ENCODE assay signal across 8 mouse cellular contexts in the genomic region with DNA sequence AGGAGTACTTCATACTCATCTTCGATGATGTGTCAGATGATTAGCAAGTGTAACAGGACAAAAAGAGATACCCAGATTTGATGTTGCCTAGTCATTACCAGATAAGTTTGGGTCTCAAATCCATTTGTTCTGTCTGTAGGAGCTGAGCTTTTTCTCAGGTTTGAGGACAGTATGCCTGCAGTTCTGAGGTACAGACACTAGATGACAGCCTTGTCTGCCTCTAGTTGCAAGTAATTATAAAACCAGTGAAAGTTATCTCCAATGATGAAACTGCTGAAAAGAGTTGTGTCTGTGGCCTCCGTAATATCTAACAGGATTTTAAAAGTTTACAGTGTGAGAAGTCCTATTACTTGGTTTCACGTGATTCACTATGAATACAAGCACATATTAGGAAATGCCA.
DNase-seq lines count a peak whose midpoint lies in the region; ATAC-seq and TF ChIP-seq lines count a peak whose summit lies in the region.

No protein-coding gene starts in this region.

- DNase-seq in kidney, adult 9 months: peak; percentile 6
- no peak for DNase-seq in kidney, adult 2 months
- DNase-seq in Muller cell, postnatal 12 days (ENCODE audit: inconsistent ontology term): peak; percentile 32
- DNase-seq in cerebellum, postnatal 14 days: peak; percentile 59 to 69
- peak; percentile 67 to 74 for DNase-seq in left cerebral cortex, postnatal 14 days (ENCODE audit: low spot score in 2 of 2)
- DNase-seq in gastrocnemius, postnatal 4 days (ENCODE audit: low spot score in 2 of 2): no peak

- TF ChIP-seq POLR2A in kidney, adult 2 months (IDR thresholded peaks at IDR 0.05; ENCODE audit: low read depth, low read length): no peak

- H3K4me3 ChIP-seq in kidney, adult 2 months (ENCODE audit: insufficient read depth, low read depth, low read length): no peak overlapping the region
- no peak overlapping the region for H3K4me3 ChIP-seq in heart, embryonic 12.5 days
- H3K4me3 ChIP-seq in midbrain, embryonic 15.5 days: no peak overlapping the region

- TF ChIP-seq CTCF in kidney, adult 2 months (conservative IDR thresholded peaks at IDR 0.05; ENCODE audit: insufficient read depth, insufficient read length, low read depth, low read length): no peak

- no peak for ATAC-seq in heart, embryonic 12.5 days (ENCODE audit: insufficient number of reproducible peaks, low FRiP score)
- ATAC-seq in midbrain, embryonic 15.5 days (replicated peaks): no peak

- no peak overlapping the region for H3K4me2 ChIP-seq in heart, embryonic 12.5 days
- no peak overlapping the region for H3K4me2 ChIP-seq in midbrain, embryonic 15.5 days

- H3K27ac ChIP-seq in kidney, adult 2 months (ENCODE audit: insufficient read depth, low read depth, low read length): no peak overlapping the region
- no peak overlapping the region for H3K27ac ChIP-seq in heart, embryonic 12.5 days (ENCODE audit: poor library complexity, severe bottlenecking)
- no peak overlapping the region for H3K27ac ChIP-seq in midbrain, embryonic 15.5 days

- no peaks in the 10 kb centered on the region for H3K27me3 ChIP-seq in kidney, adult 2 months (replicated peaks; ENCODE audit: control insufficient read depth, insufficient read depth, low read length)
- no peaks in the 10 kb centered on the region for H3K27me3 ChIP-seq in heart, embryonic 12.5 days (replicated peaks)
- no peaks in the 10 kb centered on the region for H3K27me3 ChIP-seq in midbrain, embryonic 15.5 days (replicated peaks)

- no peaks in the 10 kb centered on the region for H3K36me3 ChIP-seq in kidney, adult 2 months (ENCODE audit: control insufficient read depth, insufficient read depth, low read length)
- H3K36me3 ChIP-seq in heart, embryonic 12.5 days: no peaks in the 10 kb centered on the region
- no peaks in the 10 kb centered on the region for H3K36me3 ChIP-seq in midbrain, embryonic 15.5 days (replicated peaks)

- H3K9me3 ChIP-seq in heart, embryonic 12.5 days (replicated peaks): no peaks in the 10 kb centered on the region
- H3K9me3 ChIP-seq in midbrain, embryonic 15.5 days: no peaks in the 10 kb centered on the region

- H3K4me1 ChIP-seq in kidney, adult 2 months (ENCODE audit: control insufficient read depth, insufficient read depth, low read length): no peaks in the 10 kb centered on the region
- no peaks in the 10 kb centered on the region for H3K4me1 ChIP-seq in heart, embryonic 12.5 days (replicated peaks)
- H3K4me1 ChIP-seq in midbrain, embryonic 15.5 days: no peaks in the 10 kb centered on the region

- no peak overlapping the region for H3K9ac ChIP-seq in heart, embryonic 12.5 days
- H3K9ac ChIP-seq in midbrain, embryonic 15.5 days: no peak overlapping the region

- 62% methylated on average over 3 of the region's 3 CpGs for WGBS in kidney, adult 2 months
- WGBS in heart, embryonic 12.5 days: 46% methylated on average over 3 of the region's 3 CpGs
- WGBS in midbrain, embryonic 15.5 days: 61% methylated on average over 3 of the region's 3 CpGs

- intact Hi-C loops in left cerebral cortex, postnatal 14 days (cut with DNase I): loop anchor here (10.0 kb wide), 1 partner anchor 525 kb away; no protein-coding TSS in a partner anchor

Comparison
In these comparisons a context has a peak if more than half of its experiments do, and no peak if none do; other contexts are left out.
1. DNase-seq: peak in kidney, adult 9 months (single experiment), Muller cell, postnatal 12 days (single experiment), cerebellum, postnatal 14 days (2 of 2) and left cerebral cortex, postnatal 14 days (2 of 2); none in kidney, adult 2 months (single experiment) and gastrocnemius, postnatal 4 days (0 of 2).